Mouse (Mus musculus): ENCODE measurements around the gene Rtl5. TPM values are rescaled to one million over a fixed set of nuclear protein-coding genes. Genes with fewer than 3 reads are reported as not detected.

Gene Rtl5
- polyA plus RNA-seq, 1 experiment from 2014 or later = 9.7 TPM

Other genes starting within 250 kb of the Rtl5 start
- 6.0 and 8.3 TPM in 2 replicates for gene Nhsl2, start 221.9 kb downstream of the Rtl5 start, polyA plus RNA-seq (2015; fragmentation: Nextera tagmentation; extraction: Ambion mirVana)
- 44.8 and 55.2 TPM in 2 replicates for gene Pin4, start 48.1 kb upstream of the Rtl5 start, polyA plus RNA-seq (2015; fragmentation: Nextera tagmentation; extraction: Ambion mirVana)
- 1.0 and 1.4 TPM in 2 replicates for gene Ercc6l, start 85.8 kb upstream of the Rtl5 start, polyA plus RNA-seq (2015; fragmentation: Nextera tagmentation; extraction: Ambion mirVana)
- 342 TPM in 2 replicates for gene Rps4x, start 118.1 kb upstream of the Rtl5 start, polyA plus RNA-seq (2015; fragmentation: Nextera tagmentation; extraction: Ambion mirVana)
- gene Cited1, start 180.9 kb upstream of the Rtl5 start, polyA plus RNA-seq (2015; fragmentation: Nextera tagmentation; extraction: Ambion mirVana) = 14.9 and 17.5 TPM in 2 replicates